Mouse (Mus musculus) T-helper 17 cell (primary cell): ENCODE results near the gene Retn.

ENCODE experiments used
- in situ Hi-C, 2 experiments: fragments of 300-600 bp; cut with MboI, MseI; formaldehyde crosslinking; loops; 1 replicate in 1 of 2; 2 replicates in 1 of 2; pipeline ENCODE4 v1.15.1; 2025; ENCODE audit warnings: high pct_unique_total_duplicates in 2 of 2

Retn gene

DNA sequence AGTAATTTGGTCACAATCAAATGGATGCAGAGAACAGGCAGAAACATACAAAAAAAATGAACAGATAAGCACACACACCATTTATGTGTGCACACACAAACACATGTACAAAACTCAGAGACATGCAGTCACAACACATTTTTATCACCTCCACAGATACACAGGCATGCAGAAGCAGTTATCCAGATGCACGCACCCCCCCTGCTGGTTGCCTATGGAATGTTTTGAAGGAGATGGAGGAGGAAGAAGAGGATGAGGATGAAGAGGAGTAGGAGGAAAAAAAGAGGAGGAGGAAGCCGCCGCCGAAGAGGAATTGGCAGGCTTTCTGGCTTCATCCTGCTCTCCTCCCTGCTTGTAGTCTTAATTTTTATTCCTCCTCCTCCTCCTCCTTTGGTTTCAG lies 50.1 kb downstream of the Retn start:
- in situ Hi-C loops: loop anchor here in 1 of 2 experiments (25.0 kb wide), 1 partner anchor 657 kb away; no protein-coding TSS in a partner anchor

DNA sequence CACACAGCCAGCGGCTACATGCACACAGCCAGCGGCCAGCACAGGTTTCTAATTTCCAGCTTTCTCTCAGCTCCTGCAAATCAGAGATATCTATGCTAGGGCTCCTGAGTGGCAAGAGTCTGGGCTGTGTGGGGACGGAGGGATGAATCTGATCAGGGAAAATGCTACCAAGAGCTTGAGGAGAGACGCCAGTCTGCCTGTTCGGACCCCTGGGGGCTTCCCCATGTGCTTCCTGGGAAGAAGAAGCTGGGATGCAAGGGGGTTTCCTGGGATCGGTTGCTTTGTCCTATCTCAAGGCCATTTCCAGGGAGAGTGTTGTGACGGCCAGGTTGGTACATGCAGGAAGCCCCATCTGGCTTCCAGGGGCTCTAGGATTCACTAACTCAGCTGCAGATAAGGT lies 52.0 kb downstream of the Retn start:
- in situ Hi-C loops: loop anchor here in 1 of 2 experiments (25.0 kb wide), 1 partner anchor 655 kb away; no protein-coding TSS in a partner anchor
